ENCODE assay signal across 9 mouse cellular contexts in the genomic region with DNA sequence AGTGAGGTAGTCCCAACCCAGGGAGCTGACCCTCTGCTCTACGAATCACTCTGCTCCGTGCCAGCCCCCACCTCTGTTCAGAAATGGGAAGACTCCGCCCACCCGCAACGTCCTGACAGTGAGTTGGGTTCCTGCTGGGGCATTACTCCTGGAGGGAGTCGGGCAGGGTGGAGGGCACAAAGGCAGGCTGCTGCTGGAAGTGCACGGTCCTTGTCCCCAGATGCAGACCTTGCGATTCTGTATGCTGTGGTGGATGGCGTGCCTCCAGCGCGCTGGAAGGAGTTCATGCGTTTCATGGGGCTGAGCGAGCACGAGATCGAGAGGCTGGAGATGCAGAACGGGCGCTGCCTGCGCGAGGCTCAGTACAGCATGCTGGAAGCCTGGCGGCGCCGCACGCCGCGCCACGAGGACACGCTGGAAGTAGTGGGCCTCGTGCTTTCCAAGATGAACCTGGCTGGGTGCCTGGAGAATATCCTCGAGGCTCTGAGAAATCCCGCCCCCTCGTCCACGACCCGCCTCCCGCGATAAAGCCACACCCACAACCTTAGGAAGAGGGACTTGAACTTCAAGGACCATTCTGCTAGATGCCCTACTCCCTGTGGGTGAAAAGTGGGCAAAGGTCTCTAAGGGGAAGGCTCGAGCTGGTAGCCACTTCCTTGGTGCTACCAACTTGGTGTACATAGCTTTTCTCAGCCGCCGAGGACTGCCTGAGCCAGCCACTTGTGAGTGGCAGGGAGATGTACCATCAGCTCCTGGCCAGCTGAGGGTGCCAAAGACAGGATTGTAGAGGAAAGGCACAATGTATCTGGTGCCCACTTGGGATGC. TPM values are rescaled to one million over a fixed set of nuclear protein-coding genes. Genes with fewer than 3 reads are reported as not detected.
A peak's percentile ranks its signal among the peaks of the same experiment; 100 is the strongest.
DNase-seq lines count a peak whose midpoint lies in the region; ATAC-seq and TF ChIP-seq lines count a peak whose summit lies in the region.
"Had no signal": no experiment of that assay in that cellular context is flagged by ENCODE, and none has a peak within 500 bp of the region (broad histone marks: within the 10 kb centered on the region; RNA-seq: fewer than 3 reads in every experiment).

No protein-coding gene starts in this region.

- no peaks in the 10 kb centered on the region for H3K4me1 ChIP-seq in heart, postnatal 0 days (ENCODE audit: control insufficient read depth, insufficient read depth)
- H3K4me1 ChIP-seq in midbrain, postnatal 0 days (ENCODE audit: insufficient read depth, low read length), result peaks cover 9% of the 10 kb centered on the region; the same call in 1 of the 2 replicates

- peaks cover 24% of the 10 kb centered on the region for H3K27me3 ChIP-seq in heart, postnatal 0 days (ENCODE audit: control insufficient read depth, insufficient read depth, low read length)
- peaks cover 7% of the 10 kb centered on the region; the same call in 1 of the 2 replicates for H3K27me3 ChIP-seq in midbrain, postnatal 0 days (ENCODE audit: insufficient read depth, low read length)

- H3K36me3 ChIP-seq in heart, postnatal 0 days (replicated peaks; ENCODE audit: control insufficient read depth, insufficient read depth, low read length), result peaks cover 46% of the 10 kb centered on the region
- no peaks in the 10 kb centered on the region for H3K36me3 ChIP-seq in midbrain, postnatal 0 days (ENCODE audit: insufficient read depth, low read length)

- no peak for TF ChIP-seq EP300 in heart, postnatal 0 days (IDR thresholded peaks at IDR 0.05; ENCODE audit: low read depth)

- peak; percentile 74 to 75 for DNase-seq in cerebellum, postnatal 10 days
- no peak for DNase-seq in cerebellum, adult 11 months
- DNase-seq in urinary bladder, postnatal 14 days (ENCODE audit: low spot score), result peak; percentile 70
- no peak for DNase-seq in urinary bladder, postnatal 25 days (ENCODE audit: low spot score)
- DNase-seq in heart, postnatal 0 days (ENCODE audit: low spot score), result no peak
- DNase-seq in kidney, postnatal 4 days, result peak; percentile 66 to 72
- DNase-seq in midbrain, postnatal 0 days (ENCODE audit: low spot score), result peak; percentile 77
- DNase-seq in spleen, postnatal 4 days (ENCODE audit: low spot score in 2 of 2), result no peak
- DNase-seq: liver, embryonic 13.5 days had no signal

- H3K4me3 ChIP-seq in heart, postnatal 0 days (ENCODE audit: low read depth, low read length), result no peak overlapping the region
- H3K4me3 ChIP-seq in midbrain, postnatal 0 days (ENCODE audit: low read depth, low read length), result peak overlapping the region; percentile 26
- H3K4me3 ChIP-seq: liver, embryonic 13.5 days had no signal

- H3K4me2 ChIP-seq in heart, postnatal 0 days (ENCODE audit: low read depth, low read length), result no peak overlapping the region
- H3K4me2 ChIP-seq in midbrain, postnatal 0 days (ENCODE audit: low read depth, low read length, poor library complexity, severe bottlenecking), result peak overlapping the region; percentile 51
- H3K4me2 ChIP-seq: liver, embryonic 13.5 days had no signal

- peak; percentile 48 for TF ChIP-seq CTCF in heart, postnatal 0 days (IDR thresholded peaks at IDR 0.05; ENCODE audit: low read depth)
- peak; percentile 70 for TF ChIP-seq CTCF in midbrain, postnatal 0 days (IDR thresholded peaks at IDR 0.05)

- H3K9me3 ChIP-seq in heart, postnatal 0 days (replicated peaks; ENCODE audit: control insufficient read depth, low read length), result no peaks in the 10 kb centered on the region; the same call in 1 of the 2 replicates
- no peaks in the 10 kb centered on the region for H3K9me3 ChIP-seq in midbrain, postnatal 0 days (ENCODE audit: low read length)
- H3K9me3 ChIP-seq: liver, embryonic 13.5 days had no signal

- H3K27ac ChIP-seq in heart, postnatal 0 days (ENCODE audit: low read depth), result no peak overlapping the region
- no peak overlapping the region for H3K27ac ChIP-seq in midbrain, postnatal 0 days (ENCODE audit: low read depth, low read length)
- H3K27ac ChIP-seq: liver, embryonic 13.5 days had no signal

- WGBS in heart, postnatal 0 days, result 50% methylated on average over 38 of the region's 38 CpGs
- 14% methylated on average over 38 of the region's 38 CpGs for WGBS in midbrain, postnatal 0 days

- ATAC-seq in heart, postnatal 0 days (ENCODE audit: insufficient read depth, low read depth), result peak; percentile 36; the same call in 1 of the 2 replicates
- peak; percentile 51 for ATAC-seq in midbrain, postnatal 0 days (ENCODE audit: low FRiP score)

- H3K9ac ChIP-seq in heart, postnatal 0 days (replicated peaks; ENCODE audit: low read depth, low read length), result no peak overlapping the region
- no peak overlapping the region for H3K9ac ChIP-seq in midbrain, postnatal 0 days (replicated peaks; ENCODE audit: low read length, poor library complexity, severe bottlenecking)
- H3K9ac ChIP-seq: liver, embryonic 13.5 days had no signal

RNA-seq across cellular contexts. Expression of gene Tnfrsf1a, which starts 12.5 kb away (rescaled TPM):
- 37.1 and 52.8 TPM in 2 replicates for total RNA-seq in heart, postnatal 0 days (2014; rRNA removed; ENCODE audit: low replicate concordance)
- polyA plus RNA-seq in heart, postnatal 0 days (2015; fragmentation: Nextera tagmentation; extraction: Ambion mirVana), result 39.8 and 40.1 TPM in 2 replicates
- 9.2 and 15.9 TPM in 2 replicates for total RNA-seq in midbrain, postnatal 0 days (2014; rRNA removed)
- polyA plus RNA-seq in midbrain, postnatal 0 days (2015; fragmentation: Nextera tagmentation; extraction: Ambion mirVana), result 10.4 and 12.9 TPM in 2 replicates

RNA-seq across cellular contexts. Expression of gene Plekhg6, which starts 18.9 kb away (rescaled TPM):
- total RNA-seq in heart, postnatal 0 days (2014; rRNA removed; ENCODE audit: low replicate concordance), result not detected in 2 replicates
- 0.05 and 0.10 TPM in 2 replicates for polyA plus RNA-seq in heart, postnatal 0 days (2015; fragmentation: Nextera tagmentation; extraction: Ambion mirVana)
- 0.22 and 0.24 TPM in 2 replicates for total RNA-seq in midbrain, postnatal 0 days (2014; rRNA removed)
- 0.35 and 0.54 TPM in 2 replicates for polyA plus RNA-seq in midbrain, postnatal 0 days (2015; fragmentation: Nextera tagmentation; extraction: Ambion mirVana)

RNA-seq across cellular contexts. Expression of gene Scnn1a, which starts 41.2 kb away (rescaled TPM):
- total RNA-seq in heart, postnatal 0 days (2014; rRNA removed; ENCODE audit: low replicate concordance), result 0.46 and 1.3 TPM in 2 replicates
- polyA plus RNA-seq in heart, postnatal 0 days (2015; fragmentation: Nextera tagmentation; extraction: Ambion mirVana), result 0.37 and 0.46 TPM in 2 replicates
- 1.5 and 1.8 TPM in 2 replicates for total RNA-seq in midbrain, postnatal 0 days (2014; rRNA removed)
- 1.8 TPM in 2 replicates for polyA plus RNA-seq in midbrain, postnatal 0 days (2015; fragmentation: Nextera tagmentation; extraction: Ambion mirVana)

RNA-seq across cellular contexts. Expression of gene Ltbr, which starts 48.0 kb away (rescaled TPM):
- 76.7 and 93.9 TPM in 2 replicates for total RNA-seq in heart, postnatal 0 days (2014; rRNA removed; ENCODE audit: low replicate concordance)
- polyA plus RNA-seq in heart, postnatal 0 days (2015; fragmentation: Nextera tagmentation; extraction: Ambion mirVana), result 37.7 and 38.3 TPM in 2 replicates
- 24.4 TPM in 2 replicates for total RNA-seq in midbrain, postnatal 0 days (2014; rRNA removed)
- polyA plus RNA-seq in midbrain, postnatal 0 days (2015; fragmentation: Nextera tagmentation; extraction: Ambion mirVana), result 14.5 and 15.7 TPM in 2 replicates

Comparison
In these comparisons a context has a peak if more than half of its experiments do, and no peak if none do; other contexts are left out.
1. DNase-seq: peak in cerebellum, postnatal 10 days (2 of 2), urinary bladder, postnatal 14 days (single experiment), kidney, postnatal 4 days (2 of 2) and midbrain, postnatal 0 days (single experiment); none in cerebellum, adult 11 months (single experiment), urinary bladder, postnatal 25 days (single experiment), heart, postnatal 0 days (single experiment) and spleen, postnatal 4 days (0 of 2).